Mouse (Mus musculus) c-Kit-positive CD71-positive TER-119-positive erythroid progenitor cells, embryonic 14.5 days (primary cell): ENCODE results near the gene Gm5134.
A peak's percentile ranks its signal among the peaks of the same experiment; 100 is the strongest.

ENCODE experiments used
- DNase-seq: peaks from one replicate; pipeline ENCODE4 v3.0.0-alpha.2; 2013; ENCODE audit warnings: low spot score

The Gm5134 gene

DNA sequence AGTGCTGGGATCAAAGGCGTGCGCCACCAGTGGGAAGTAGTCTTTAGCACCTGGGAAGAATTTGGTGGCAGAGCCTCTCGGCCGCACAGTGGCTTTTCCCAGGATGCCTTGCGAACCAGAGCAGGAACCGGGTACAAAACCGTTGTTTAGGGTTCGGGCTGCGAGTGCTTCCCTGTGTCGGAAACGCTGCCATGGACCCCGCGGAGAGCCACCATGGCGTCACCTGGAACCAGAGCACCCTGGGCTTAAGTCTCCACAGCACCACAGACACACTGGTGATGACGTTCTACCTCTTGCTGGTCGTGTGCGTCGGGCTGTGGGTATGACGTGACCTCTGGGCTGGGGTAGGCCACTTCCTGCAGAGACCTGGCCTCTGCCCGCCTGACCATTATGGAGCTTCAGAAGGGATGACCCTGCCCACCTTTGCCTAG lies at the start of gene Gm5134:
Gene Gm5134 (plus strand): TSS at position 134 of the 431 bp plus-strand sequence.
- no peak for DNase-seq

DNA sequence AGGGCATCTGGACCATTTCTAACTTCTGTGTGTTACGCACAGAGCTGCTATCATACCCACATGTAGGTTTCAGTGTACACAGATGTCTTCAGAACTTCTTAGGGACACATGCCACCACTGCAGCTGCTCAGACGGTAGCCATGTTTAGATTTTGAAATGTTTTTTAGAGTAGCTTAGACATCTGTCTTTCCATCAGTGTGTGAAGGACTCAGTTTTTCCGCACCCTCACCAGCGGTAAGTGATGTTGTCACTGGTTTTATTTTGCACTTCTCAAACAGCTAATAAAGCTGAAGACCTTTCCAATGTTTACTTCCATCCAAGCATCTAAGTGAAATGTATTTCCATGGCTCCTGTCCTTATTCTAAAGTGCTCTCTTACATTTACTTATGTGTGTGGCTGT lies 47.4 kb upstream of the Gm5134 start:
- DNase-seq = no peak

DNA sequence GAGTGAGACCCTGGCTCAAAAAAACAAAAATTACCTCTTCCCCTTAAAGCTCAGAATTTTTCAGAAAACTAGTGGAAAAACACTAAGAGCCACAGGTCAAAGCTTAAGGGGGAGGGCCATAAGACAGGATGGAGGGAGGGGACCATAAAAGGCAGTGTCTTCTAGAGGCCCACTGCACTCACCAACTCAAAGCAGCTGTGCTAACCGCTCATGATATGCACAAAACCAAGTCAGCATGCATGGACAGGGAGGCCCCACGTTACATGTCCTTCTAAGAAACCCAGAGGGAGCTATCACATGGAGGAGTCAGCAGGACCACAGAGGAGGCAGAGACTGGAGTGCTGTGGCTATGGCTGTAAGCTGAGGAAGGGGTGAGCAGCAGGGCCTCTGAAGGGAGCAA lies 43.6 kb upstream of the Gm5134 start:
- DNase-seq = no peak

DNA sequence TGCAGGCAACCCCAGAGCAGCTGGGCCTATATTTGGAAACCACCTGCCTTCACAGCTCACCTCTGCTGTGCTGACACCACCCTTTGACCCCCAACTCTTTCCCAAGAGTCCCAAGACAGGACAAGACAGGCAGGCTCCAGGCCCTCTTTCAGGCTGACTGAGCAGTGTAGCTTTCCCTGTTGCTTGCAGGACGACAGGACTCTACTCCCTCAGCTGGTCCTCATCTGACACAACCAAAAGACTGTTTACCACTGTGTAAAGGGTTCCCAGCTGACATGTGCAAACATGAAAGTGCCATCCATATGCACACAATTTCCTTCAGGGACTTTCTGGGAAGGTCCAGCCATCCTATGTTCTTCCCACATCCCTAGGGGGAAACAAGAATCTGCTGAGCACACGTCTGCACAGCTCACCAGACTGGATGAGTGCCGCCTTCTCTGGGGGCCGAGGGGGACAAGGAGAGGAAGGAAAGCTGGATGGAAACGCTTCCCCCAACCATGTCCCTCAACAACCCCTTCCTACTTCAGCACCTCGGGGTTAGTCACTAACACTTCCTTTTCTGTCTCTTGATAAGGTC lies 41.2 kb upstream of the Gm5134 start:
- DNase-seq = no peak

DNA sequence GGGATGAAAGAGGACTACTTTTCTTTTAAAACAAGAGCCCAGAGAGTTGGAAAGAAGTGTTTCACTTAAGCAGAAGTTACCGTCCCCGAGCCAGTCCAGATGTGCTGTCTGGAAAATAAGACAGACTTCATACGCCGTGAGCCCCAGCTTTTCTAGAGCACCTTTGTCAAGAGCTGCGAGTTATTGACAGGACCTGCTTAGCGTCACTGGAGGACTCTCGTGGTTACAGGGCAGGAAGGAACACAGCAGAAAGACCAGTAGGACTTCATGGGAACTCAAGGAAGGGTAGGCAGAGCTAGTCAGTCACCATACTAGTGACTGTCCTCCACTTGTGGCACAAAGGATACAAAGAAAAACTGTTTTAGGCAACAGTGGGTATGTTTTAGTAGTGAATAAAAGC lies 38.8 kb upstream of the Gm5134 start:
- DNase-seq = no peak

DNA sequence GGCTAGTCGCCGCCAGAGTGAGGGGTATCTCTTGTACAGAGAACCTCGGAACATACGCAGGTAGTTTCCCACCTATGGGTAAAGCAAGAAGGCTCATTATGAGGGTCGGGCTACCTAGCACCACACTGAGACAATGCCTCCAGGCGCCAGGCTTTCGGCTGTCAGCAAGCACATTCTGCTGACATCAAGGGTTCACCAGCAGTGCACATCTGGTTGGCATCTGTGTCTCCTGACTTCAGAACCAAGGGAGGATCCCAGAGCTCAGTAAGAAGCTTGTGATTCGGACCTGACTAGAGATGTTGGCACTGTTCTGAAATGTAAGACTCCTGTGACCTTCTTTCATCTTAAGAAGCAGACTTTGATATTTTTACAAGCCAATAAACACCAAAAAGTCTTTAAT lies 37.5 kb upstream of the Gm5134 start:
- DNase-seq = no peak

DNA sequence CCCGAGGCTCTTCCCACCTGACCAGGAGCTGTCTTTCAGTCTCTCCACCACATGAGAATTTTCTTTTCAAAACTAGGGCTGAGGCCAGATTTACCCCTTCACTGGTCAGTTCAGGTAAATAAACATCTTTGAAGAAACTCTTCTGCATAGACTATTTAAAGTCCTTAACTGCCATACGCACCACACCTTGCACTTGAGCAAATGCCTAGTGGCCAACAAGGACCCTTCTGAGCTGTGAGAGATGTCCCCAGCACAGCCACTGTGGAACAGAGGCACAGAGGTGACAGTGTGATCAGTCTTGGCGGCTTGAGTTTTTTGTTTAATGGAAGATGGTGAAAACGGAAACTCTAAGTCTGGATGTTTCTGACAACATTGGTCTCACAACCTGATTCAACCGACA lies 35.3 kb upstream of the Gm5134 start:
- DNase-seq = no peak

DNA sequence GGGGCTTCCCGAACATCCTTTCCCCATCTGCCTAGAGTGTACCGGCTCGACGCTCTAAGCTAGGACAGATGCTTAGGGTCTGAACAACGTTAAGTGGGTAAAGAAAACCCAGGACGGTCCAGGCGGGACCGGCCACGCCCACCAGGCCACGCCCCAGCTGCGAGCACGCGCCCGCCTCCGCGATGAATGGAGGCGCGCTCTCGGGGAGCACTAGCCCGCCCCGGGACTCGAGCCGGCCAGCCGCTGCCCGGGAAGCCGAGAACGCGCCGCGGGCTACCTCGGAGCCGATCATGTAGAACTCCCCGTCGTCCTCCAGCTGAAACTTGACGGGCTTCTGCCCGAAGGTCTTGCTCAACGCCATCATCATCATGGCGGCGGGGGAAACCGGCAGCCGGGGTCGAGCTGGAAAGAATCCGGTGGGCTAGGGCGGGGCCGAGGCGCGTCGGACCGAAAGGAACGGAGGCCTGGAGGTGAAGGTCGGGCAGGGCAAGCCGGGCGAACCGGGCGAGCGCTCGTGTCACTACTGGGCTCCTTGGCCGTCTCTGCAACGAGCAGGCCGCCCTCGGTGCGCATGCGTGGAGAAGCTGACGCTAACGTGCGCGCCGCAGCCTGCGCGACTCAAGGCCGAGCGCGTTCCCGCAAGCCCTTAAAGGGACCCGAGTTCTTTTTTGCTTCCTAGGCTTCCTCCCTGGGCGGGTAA lies 33.1 kb upstream of the Gm5134 start, which contains the start of gene Smarcb1:
Gene Smarcb1 (minus strand): TSS at position 592 of the 700 bp plus-strand sequence.
- DNase-seq = peak; percentile 93

DNA sequence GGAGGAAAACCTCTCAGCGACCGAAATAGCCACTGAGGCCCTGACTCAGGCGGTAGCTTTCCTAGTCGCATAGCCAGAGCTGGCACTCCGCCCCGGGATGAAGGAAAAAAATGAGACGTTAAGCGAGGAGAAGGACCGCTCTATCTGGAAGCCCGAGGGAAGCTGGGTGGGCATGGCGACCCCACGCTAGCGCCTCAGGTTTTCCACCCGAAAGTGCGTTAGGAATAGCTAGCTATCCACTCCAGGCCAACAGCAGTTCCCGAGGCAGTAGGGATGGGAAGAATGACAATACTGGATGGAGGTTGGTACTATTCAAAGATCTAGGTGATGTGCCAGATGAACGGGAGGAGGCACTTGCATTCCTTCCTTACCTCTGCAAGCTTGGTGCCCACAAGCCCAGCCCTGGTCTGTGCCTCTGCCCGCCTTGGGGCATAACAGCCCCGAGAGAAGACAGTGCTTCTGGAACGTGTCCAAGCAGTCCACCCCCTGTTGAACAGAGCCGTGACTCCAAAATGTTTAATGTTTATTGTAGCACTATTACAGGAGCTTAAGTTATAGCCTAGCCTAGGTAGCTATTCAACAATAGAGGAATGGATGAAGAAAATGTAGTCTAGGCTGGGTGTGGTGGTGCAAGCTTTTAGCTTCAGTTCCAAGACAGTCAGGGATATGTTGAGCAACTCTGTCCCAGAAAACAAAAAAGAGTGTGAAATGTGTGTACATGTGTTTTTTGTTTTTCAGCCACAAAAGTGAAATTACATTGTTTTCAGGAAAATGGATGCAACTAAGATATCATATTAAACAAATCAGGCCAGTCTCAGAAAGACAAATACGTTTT lies 32.4 kb upstream of the Gm5134 start:
- no peak for DNase-seq

DNA sequence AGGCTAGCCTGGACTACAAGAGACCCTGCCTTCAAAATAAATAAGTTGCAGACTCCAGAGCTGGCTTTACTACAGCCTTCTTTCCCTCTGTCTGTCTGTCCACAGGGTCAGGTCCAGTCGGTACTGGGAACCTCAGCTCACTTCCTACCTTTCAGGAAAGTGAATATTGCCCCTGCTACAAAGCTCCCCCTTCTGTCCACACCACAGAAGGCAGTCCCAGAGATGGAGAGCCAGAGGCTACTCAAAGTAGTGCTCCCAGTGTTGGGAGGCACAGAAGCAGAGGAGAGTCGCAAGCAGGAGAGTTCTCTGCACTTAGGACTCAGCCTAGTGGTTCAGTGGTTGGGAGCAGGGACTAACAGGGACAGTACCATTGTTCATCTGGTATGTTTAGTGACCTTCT lies 30.0 kb upstream of the Gm5134 start:
- no peak for DNase-seq

DNA sequence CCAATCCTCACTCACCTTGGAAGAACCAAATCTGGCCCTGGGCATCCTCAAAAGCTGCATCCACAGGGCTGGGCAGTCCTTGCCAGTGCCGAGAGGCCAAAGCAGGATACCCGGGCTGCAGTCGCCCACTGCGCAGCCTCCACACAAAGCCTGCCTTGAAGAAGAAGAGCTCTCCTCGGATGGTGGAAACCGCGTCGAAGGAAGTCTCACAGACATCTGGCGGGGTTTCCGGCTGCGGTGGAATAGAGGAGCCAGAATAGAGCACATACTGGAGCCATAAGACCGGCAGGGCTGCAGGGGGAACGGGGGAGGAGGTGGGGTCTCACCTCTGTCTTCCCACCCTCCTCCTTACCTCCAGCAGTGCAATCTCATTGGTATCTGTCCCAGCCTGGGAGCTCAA lies 27.9 kb upstream of the Gm5134 start:
- DNase-seq = no peak

DNA sequence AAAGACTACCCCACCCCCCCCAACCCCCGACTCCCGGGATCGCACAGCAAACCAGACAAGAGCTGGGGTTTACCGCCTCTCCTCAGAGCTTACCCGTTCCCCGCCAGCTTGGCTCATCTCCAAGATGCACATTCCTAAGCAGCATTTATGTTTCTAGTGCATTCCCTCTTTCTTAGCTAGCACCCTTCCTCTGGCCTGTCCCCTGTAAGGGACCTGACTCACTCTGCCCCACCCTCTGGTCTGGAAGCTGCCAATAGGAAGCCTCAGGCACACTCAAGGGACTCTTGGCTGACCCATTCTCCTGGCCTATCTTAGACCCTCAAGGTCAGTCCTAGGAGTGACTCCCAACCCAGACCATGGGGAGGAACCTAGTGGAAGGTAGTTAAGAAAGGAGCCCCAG lies 24.0 kb upstream of the Gm5134 start:
- no peak for DNase-seq

DNA sequence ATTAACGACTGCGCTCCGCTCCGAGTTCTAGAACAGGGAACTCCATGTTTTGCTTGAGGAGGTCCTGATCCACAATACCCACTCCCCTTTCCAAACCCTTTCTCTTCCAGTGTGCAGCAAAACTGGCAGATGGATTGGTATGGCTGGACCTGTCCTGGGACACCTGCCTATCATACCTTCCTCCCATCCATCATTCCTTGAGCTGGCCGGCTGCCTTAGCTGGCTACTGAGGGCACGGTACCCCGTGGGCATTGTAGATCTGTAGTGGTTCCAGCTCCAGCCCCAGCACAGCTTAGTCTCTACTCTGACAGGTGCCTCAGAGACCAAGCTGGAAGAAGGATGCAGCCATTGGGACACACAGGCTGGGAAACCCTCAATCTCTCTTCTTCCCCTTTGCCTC lies 23.0 kb upstream of the Gm5134 start:
- no peak for DNase-seq

DNA sequence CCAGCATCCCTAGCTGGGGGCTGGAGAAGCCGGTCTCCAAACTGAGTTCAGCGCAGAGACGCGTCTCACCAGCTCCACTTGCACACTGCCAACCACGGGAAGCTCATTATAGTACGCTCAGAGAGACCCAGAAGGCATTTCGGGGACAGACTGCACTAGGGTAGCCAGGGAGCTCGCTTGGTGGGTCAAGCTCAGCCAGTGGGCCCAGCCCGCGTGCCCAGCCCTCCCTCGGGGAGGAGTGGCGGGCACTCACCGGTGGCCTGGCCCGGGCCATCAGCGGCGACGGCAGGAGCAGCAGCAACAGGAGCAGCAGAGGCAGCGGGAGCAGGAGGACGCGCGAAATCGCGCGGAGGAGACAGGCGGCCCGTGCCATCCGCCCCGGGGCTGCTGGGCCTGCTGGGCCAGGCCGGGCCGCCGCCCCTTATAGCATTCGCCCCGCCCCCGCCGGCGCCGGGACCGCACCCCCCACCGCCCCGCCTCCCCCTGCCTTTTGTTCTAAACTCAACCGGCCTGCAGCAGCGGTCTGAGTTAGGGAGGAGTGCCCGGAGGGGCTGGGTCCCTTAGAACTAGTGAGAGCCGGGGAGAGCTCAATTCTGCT lies 22.1 kb upstream of the Gm5134 start:
- no peak for DNase-seq

DNA sequence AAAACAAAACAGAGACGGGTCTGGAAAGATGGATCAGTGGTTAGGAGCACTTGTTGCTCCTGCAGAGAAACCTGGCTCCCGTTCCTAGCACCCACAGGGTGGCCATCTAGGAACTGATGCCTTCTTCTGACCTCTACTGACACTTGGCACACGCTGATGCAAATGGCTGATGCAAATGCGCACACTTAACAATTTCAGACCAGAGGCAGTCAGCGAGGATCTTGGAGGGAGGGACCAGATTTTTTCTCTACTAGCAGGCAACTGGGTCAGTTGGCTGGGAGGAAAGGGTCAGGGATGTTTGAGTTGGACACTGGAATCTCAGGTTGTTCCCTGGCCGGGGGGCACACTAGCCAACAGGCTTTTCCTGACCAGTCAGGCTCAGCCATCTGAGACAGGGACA lies 21.4 kb upstream of the Gm5134 start, which contains the start of gene Chchd10:
Gene Chchd10 (plus strand): TSS at position 240 of the 400 bp plus-strand sequence.
- DNase-seq = no peak

DNA sequence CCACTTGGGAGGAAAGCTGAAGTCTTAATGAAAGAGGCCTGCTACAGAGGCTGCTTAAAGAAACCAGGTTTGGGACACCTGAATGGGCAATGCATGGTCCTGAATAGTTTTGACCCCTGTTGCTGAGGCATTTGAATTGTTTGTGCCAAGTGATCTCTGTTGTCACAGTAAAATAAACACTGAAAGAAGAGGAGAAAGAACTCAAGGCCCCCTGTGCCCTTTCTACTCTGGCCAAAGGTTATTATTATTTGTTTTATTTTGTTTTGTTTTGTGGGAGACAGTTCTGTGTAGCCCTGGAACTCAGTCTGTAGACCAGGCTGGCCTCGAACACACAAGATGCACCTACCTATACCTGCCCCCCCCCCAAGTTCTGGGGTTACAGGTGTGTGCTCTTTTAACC lies 19.3 kb upstream of the Gm5134 start:
- DNase-seq = no peak

DNA sequence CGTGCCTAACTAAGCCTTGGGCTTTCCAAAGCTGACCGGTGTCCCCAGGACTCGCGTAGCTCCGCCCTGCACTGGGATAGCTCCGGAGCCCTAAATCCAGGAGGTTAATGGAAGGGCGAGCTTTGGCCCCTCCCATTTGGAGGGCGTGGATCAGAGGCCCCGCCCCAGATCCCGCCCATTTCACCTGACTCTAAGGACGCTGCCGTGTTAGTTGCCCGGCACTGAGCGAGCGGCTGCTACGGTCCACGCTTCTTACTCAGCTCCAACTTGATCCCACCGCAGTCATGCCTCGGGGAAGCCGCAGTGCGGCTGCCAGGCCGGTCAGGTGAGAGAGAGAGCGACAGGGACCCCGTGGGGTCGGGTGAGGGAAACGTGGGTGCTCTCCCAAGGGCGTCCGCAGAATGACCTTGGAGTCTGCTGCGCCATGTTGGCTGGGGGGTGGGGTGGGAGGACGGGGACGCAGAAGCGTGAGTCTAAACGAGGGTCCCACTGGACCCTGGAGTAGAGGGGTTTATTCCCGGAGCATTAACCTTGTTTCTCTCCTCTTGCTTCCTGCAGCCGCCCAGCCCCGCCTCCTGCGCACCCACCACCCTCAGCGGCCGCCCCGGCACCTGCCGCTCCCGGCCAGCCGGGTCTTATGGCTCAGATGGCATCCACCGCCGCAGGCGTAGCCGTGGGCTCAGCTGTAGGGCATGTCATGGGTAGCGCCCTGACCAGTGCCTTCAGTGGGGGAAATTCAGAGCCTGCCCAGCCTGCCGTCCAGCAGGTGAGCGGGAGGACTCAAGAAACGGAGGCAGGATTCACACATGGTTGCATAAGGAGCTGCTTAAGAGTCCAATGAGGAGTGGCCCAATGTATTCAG lies 18.4 kb upstream of the Gm5134 start, which contains the start of gene Mmp11:
Gene Mmp11 (minus strand): TSS at position 817 of the 862 bp plus-strand sequence.
- DNase-seq = peak; percentile 93

DNA sequence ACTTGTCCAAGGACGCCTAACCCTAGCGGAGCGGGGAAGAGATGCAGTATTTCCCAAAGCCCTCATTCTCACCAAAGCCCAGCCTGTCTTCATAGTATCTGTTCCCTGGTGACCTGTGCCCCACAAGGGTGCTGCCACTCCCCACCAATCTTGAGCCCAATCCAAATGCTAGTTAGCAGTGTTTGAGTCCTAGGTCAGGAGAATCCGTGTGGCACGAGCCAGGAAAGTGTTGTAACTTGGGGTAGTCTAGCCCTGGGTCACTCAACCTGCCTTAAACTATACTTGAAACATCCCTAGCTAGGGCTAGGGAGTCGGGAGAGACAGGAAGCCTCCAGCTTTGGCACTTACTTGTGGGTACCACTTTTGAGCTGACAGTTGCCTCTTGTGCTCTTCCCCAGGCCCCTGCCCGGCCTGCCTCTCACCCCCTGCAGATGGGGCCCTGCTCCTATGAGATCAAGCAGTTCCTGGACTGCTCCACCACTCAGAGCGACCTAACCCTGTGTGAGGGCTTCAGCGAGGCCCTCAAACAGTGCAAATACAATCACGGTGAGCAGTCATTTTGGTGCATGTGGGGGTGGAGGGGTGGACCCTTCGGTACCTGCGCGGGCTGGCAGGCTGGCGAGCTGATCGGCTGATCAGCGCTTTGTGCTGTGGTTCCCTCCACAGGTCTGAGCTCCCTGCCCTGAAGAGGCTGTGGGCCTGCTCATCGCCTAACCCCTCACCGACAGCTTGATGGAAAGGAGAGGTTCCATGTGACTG lies 17.2 kb upstream of the Gm5134 start:
- no peak for DNase-seq

DNA sequence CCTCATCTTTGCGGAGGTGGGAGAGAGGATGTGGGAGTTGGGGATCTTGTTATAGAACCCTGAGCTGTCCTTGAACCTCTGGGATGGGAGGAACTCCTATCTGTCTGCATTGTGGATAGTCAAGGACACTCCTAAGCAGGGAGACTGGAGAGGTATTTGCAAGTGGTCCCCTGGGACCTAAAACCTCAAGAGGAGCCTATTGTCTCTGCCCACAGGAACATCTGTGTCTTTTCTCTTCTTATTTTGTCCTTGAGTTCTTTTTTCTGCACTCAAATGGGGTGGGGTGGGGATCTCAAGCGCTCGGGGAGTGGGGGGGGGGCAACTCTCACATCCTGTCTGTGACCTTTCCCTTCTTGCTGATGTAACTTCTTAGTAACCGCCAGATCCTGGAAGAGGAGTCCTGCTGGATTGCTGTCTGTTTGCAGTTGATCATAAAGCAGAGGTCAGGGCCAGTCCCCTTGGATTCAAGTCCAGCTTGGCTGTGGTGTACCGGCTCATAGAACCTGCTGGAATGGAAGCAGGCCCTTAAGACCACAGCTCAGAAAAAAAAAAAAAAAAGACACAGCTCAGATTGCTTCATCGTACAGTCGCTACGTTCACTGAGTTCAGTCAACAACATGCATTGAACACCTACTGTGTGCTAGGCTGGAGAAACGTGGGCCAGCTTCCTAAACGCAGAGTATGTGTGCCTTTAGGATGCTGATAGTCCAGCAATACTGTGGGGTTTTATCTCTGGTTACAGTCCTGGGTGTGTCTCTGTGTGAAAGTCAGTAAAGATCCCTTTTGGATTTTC lies 16.3 kb upstream of the Gm5134 start:
- peak; percentile 76 for DNase-seq
